Mouse (Mus musculus): ENCODE results near the gene Angptl2.

Angptl2 gene

GRCm38 (mm10) chr2:33230701-33231100 lies 14.8 kb downstream of the Angptl2 start:
- no peak for DNase-seq (ENCODE audit: low read depth, low spot score)

- no peak for DNase-seq (ENCODE audit: low read depth, low spot score)
These were observed 15.9 kb downstream of the Angptl2 start for GRCm38 (mm10) chr2:33231788-33232187.

- no peak for DNase-seq (ENCODE audit: low read depth, low spot score)
These were observed 17.1 kb downstream of the Angptl2 start for GRCm38 (mm10) chr2:33232782-33233570.

GRCm38 (mm10) chr2:33233856-33234255 lies 18.0 kb downstream of the Angptl2 start:
- no peak for DNase-seq (ENCODE audit: low read depth, low spot score)

- DNase-seq (ENCODE audit: low read depth, low spot score): no peak
These were observed 19.0 kb downstream of the Angptl2 start for GRCm38 (mm10) chr2:33234848-33235247.

GRCm38 (mm10) chr2:33237581-33237980 lies 21.7 kb downstream of the Angptl2 start:
- DNase-seq (ENCODE audit: low read depth, low spot score): no peak

GRCm38 (mm10) chr2:33244880-33245279 lies 29.0 kb downstream of the Angptl2 start:
- DNase-seq (ENCODE audit: low read depth, low spot score): no peak

GRCm38 (mm10) chr2:33245350-33245749 lies 29.5 kb downstream of the Angptl2 start:
- DNase-seq (ENCODE audit: low read depth, low spot score): no peak

GRCm38 (mm10) chr2:33246841-33247240 lies 31.0 kb downstream of the Angptl2 start:
- DNase-seq (ENCODE audit: low read depth, low spot score): no peak

- DNase-seq (ENCODE audit: low read depth, low spot score): no peak
These were observed 32.7 kb downstream of the Angptl2 start for GRCm38 (mm10) chr2:33248549-33248948.

GRCm38 (mm10) chr2:33249922-33250633 lies 34.2 kb downstream of the Angptl2 start:
- DNase-seq (ENCODE audit: low read depth, low spot score): no peak

GRCm38 (mm10) chr2:33252751-33253150 lies 36.9 kb downstream of the Angptl2 start:
- DNase-seq (ENCODE audit: low read depth, low spot score): no peak

GRCm38 (mm10) chr2:33253572-33254190 lies 37.8 kb downstream of the Angptl2 start:
- DNase-seq (ENCODE audit: low read depth, low spot score): no peak

- no peak for DNase-seq (ENCODE audit: low read depth, low spot score)
These were observed 38.6 kb downstream of the Angptl2 start for GRCm38 (mm10) chr2:33254318-33254985.

- DNase-seq (ENCODE audit: low read depth, low spot score): no peak
These were observed 41.1 kb downstream of the Angptl2 start for GRCm38 (mm10) chr2:33256769-33257537.

GRCm38 (mm10) chr2:33260772-33261171 lies 44.9 kb downstream of the Angptl2 start:
- DNase-seq (ENCODE audit: low read depth, low spot score): no peak

- DNase-seq (ENCODE audit: low read depth, low spot score): no peak
These were observed 45.6 kb downstream of the Angptl2 start for GRCm38 (mm10) chr2:33261475-33261874.

- no peak for DNase-seq (ENCODE audit: low read depth, low spot score)
These were observed 49.9 kb downstream of the Angptl2 start for GRCm38 (mm10) chr2:33265793-33266192.

GRCm38 (mm10) chr2:33267075-33267474 lies 51.2 kb downstream of the Angptl2 start:
- no peak for DNase-seq (ENCODE audit: low read depth, low spot score)

GRCm38 (mm10) chr2:33268384-33269131 lies 52.7 kb downstream of the Angptl2 start:
- DNase-seq (ENCODE audit: low read depth, low spot score): no peak

GRCm38 (mm10) chr2:33269132-33269493 lies 53.2 kb downstream of the Angptl2 start:
- DNase-seq (ENCODE audit: low read depth, low spot score): no peak

Data from retina, postnatal 7 days (tissue).